Mouse (Mus musculus) adrenal gland (tissue): ENCODE results near the gene Fbxl2.

ENCODE experiments used
- intact Hi-C: fragments of 180-260 bp; cut with DNase I; formaldehyde crosslinking; loops from one replicate; pipeline ENCODE4 v1.15.1; 2025

Fbxl2 gene

DNA sequence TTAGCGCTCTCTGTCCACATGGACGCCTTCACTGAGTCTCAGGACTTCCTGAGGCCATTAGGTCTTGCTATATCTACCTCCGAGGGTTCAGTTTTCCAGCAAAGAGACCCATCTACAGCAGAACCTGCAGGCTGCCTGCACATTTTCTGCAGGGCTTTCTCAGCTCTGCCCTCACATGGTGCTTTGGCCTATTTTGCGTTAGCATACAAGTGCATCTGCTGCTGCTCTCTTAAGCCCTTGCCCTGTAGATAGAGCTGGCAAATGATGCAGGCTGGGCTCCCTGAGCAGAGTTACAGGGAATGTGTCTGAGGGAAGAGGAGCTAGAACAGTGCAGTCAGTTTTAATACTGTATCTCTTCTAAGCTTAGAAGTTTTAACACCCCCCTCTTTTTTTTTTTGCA lies 71.0 kb downstream of the Fbxl2 start:
- intact Hi-C loops = no loop called here

DNA sequence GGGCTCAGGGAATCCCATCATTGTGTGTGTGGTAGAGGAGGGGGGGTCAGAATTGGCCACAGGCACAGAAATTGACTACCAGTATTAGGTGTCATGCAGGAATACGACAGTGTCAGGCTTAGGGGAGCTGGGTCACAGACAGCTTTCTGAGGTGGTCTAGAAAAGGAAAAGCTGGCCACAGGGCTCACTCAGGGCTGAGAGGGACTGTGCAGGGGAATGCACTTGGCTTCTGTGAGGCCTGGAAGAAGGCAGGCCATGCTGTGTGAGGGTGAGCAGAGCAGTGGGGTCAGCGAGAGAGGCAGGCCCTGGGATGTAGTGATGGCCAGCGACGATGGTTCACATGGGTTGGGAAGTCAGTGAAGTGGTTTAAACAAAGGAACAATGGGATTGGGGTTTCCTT lies 72.1 kb downstream of the Fbxl2 start:
- intact Hi-C loops = no loop called here

DNA sequence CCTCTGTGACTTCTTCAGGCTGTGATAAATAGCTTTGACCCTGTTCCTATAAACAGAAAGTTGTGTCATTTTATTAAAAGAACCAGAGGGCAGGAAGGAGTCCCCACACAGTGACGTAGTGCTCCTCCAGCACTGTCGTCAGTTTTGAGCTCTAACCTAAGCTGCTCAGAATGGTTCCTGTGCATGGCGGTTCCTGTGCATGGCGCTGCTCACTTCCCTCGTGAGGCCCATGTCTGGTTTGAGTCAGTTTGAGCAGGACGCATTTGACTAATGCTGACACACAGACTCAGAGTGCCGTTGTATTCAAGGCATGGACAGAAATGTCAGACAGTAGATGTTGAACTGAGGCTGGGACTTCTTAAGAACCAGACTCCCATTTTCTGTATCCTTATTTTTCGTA lies 74.4 kb downstream of the Fbxl2 start:
- intact Hi-C loops = no loop called here

DNA sequence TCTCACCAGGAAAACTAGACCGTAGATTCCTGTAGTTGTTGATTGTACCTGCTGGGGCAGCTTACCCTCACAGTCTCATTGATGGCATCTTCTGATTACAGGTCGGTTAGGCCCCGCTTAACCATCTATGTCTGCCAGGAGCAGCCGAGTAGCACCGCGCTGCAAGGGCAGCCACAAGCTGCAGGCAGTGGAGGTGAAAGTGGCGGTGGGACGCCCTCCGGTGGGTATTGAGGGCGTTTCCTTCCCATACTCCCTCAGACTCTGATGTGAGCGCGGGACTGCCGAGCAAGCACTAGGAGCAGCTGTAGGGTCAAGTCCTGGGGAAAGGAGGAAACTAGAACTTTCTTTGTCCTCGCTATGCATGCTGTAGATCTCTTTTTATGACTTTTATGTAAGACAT lies 76.0 kb downstream of the Fbxl2 start:
- intact Hi-C loops = no loop called here

DNA sequence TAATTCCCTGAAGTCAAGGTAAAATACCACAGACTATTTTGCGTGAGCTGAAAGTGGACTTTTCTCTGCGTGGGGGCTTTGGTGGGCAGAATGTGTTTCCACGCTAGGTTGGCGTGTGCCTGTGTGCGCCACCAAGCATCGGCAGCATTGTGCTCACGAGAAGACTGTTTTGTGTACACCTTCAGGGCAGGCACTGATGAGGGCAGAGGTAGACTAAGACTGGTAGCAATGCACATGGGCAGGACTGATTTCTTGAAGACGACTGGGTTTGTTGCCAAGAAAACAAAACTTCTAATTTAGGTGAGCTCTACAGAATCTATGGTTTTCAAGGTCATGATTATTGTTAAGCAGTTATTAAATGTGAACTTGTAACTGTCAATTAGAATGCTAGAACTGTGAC lies 76.6 kb downstream of the Fbxl2 start:
- intact Hi-C loops = no loop called here

DNA sequence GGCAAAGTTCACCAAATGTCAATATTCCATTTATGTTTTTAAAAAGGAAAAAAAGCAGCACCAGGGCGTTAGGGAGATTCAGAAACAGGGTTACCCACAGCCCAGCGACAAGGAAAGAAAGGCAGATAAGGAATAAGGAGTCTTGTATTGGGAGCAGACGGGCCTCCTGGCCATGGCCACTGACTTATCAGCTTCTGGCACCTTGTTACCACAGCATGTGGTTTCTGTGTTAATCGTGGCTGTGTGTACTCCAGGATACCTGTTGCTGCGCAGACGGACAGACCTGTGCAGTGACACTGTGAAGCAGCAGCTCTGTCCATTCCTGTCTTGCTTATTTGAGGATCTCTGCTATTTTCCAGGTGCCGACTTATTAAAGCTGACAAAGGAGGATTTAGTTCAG lies 77.0 kb downstream of the Fbxl2 start:
- intact Hi-C loops = no loop called here

DNA sequence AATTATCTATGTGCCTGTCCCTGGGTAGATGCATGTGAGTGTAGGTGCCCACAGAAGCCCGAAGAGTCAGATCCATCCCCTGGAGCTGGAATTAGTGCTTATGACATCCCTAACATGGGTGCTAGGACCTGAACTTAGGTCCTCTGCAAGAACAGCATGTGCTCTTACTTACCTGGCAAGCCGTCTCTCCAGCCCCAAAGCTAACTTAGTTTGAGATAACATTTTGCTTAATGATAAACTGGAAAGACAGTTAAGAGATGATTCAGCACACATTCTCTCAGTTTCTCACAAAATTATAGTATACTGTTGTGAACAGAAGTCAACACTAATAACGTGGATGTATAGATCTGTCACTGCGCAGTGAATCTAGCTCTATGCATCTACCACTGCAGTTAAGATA lies 79.2 kb downstream of the Fbxl2 start:
- intact Hi-C loops = no loop called here

DNA sequence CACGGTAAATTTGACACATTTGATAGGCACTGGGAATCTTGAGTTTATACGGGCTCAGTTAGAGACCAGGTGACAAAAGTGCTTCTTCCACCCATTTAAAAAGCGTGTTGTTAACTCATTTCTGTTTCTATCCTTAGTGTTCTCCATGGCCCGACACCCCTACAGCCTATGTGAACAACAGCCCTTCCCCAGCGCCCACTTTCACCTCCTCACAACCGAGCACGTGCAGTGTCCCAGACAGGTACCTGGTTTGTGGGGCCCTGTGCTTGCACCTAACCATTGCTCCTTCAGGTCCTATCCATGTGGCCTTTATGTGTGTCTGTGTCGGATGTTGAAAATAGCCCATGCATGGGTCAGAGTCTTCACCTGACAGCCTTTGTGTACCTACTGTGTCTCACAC lies 81.6 kb downstream of the Fbxl2 start:
- intact Hi-C loops = no loop called here

DNA sequence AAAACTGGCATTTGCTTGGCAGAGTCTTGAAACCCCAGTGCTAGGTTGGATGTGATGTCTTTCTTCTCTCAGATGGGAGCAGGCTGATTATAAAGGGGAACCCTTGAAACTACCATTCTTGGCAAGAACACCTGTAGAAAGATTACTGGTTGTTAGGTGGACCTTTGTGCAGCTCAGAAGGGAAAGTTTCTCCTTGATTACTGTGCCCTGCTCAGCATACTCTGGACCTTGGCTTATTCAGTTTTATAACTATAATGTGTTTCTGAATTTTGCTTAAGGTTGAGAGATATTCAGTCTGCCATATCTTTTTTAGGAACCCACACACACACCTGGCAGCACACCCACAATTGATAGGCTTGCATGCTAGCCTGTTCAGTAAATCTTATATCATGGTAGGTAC lies 82.3 kb downstream of the Fbxl2 start:
- intact Hi-C loops = no loop called here

DNA sequence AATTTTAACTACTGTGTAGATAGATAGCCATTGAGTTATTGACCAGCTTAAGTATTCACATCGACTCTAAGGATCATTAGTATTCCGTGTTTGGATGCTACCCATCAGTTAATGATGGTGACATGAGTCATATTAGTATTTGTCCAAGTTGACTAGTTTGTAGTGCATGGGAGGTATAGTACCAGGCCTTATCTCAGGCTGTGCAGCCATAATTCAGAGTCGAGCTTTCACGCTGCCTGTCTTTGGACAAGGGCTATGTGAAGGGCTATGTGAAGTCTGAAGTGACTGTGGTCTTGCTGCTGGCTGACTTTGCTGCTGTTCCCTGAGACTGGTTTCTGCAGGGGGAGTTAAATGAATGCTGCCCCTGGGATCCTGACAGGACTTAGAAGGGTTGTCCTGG lies 88.2 kb downstream of the Fbxl2 start:
- intact Hi-C loops = no loop called here

DNA sequence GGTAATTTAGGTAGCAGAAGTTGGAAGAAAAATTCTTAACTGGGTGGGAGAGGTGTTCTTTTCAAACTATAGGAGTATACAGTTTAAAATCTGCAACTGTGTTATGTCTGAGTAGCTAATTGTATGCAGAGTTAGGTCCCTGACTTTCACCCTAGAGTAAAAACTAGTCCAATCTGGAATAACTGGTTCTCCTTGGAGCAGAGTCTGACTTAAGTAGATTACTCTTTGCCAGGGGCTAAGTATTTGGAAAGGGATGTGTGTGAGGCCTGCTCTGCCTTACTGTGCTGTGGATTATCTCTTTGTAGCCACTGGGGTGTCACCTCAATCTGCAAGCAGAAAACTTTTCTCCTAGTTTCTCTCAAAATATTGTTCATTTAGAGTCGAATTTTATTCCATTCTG lies 98.8 kb downstream of the Fbxl2 start:
- intact Hi-C loops = no loop called here

DNA sequence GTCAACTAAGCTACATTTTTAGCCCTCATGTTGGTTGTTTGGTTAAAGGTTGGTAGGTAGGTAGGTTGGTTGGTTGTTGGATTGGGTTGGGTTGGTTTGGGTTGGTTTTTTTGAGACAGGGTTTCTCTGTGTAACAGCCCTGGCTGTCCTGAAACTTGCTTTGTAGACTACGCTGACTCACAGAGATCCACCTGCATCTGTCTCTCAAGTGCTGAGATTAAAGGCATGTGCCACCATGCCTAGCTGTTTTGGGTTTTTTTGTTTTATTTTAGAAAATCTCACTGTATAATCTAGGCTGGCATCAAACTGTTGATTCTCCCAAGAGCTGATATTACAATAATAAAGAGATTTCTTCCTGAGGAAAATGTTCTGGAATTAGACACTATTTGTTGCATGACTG lies 102.6 kb downstream of the Fbxl2 start:
- intact Hi-C loops = no loop called here

DNA sequence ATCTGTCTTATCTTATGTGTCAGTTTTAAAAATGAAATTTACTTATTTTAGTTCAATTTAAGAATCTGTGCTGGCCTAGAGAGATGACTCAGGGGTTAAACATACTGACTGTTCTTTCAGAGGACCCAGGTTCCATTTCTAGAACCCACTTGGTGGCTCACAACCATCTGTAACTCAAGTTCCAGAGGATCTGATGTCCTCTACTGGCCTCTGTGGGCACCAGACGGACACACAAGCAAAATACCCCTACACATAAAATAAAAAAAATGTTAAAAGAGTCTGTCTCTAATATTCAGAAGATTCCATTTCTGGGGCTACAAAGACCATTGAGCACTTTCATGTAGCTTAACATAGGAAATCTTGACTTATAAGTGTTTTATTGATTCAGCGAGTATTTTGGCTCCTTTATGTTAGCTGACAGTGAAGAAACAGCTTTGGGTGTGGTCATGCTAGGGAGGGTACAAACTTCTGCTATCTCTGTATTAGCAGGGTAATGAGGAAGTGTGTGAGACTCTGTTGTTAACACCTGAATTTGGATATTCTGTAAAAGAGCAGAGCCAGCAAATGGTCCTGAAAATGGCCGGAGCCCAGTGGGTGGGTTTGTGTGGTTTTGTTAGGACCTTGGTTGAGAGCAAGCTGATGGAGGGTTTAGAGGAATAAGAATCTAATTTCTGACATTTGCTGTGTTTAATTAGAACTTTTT lies 104.7 kb downstream of the Fbxl2 start:
- intact Hi-C loops = no loop called here

DNA sequence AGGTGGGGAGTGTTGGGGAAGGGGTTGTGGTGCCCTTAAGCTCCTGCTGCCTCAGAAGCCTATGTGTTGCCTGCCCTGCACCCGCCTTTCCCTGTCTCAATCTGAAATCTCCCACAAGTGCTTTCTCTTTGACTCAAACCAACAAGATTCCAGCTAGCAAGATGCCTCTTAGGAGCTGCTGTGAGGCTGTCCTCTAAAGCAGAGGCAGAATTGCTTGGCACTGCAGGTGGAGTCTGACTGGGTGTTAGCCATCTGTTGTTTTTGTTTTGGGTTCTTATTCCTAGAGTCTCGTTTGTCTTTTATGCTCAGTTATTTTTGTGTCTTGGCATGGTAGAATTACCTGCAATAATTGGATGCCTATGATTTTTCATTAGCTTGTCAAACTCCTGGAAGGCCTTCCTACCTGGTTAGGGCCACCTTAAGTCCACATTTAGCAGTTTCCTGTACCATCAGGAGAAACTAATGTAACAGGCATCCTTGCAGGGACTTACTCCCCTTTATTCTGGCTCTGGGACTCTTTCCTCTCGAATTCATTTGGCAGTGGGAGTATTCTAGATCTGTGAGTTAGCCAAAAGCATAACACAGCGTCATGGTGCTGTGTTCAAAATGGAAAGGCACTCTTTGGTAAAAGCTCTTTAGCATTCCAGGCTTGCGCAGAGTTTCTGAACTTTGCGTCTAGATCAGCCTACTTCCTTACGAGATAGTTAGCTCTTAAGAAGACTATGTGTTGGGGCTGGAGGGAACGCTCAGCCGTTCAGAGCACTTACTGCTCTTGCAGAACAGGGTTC lies 106.7 kb downstream of the Fbxl2 start:
- intact Hi-C loops = no loop called here

DNA sequence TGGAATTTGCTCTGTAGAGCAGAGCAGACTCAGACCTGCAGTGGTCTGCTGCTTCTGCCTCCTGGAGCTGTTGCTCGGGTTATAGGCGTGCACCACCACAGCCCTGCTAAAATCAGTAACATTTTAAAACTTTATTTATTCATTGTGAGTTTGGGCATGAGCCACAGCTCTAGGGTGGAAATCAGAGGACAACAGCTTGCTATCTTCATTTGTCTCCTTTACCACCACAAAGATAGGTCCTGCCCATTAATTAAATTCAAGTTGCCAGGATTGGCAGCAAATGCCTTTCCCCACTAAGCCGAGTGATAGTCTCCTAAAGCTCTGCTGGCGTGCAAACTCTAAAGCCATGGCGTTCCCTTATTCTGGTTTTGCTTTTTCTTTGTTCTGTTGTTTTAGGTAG lies 110.4 kb downstream of the Fbxl2 start:
- intact Hi-C loops = no loop called here

DNA sequence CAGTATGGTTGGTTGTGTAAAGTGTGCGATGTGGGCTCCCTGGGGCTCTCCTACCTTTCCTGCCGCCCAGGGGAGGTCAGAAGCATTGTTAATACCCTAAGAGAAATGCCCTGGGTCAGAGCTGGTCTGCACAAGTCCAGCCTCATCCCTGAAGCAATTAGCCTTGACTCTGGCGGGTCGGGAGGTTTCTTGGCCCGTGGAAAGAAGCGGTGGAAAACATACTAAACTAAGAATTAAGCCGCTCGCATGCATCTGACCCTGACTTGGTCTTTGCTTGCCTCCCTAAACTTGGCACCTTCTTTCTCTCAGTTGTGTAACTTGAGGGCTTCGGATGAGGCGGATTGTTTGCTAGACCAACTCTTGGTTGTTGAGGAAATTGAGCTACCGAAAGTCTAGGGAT lies 113.5 kb downstream of the Fbxl2 start:
- intact Hi-C loops = no loop called here

DNA sequence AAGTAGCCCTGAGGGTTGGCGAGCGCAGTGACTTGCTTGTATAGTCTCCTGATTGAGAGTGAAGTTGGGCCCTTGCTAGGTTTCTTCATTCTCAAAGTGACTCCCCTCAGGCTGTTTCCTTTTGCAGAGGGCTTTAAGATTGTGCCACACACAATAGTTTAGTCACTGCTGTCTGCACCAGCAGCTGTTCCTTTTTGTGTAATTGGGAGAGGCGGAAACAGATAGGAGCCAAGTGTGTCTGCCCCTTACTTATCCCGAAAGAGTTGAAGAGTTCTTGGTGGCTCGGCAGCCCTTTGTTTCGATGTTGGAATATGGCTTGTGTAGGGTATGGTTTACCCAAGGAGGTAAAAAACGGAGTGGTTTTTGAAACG lies 113.9 kb downstream of the Fbxl2 start:
- intact Hi-C loops = no loop called here

DNA sequence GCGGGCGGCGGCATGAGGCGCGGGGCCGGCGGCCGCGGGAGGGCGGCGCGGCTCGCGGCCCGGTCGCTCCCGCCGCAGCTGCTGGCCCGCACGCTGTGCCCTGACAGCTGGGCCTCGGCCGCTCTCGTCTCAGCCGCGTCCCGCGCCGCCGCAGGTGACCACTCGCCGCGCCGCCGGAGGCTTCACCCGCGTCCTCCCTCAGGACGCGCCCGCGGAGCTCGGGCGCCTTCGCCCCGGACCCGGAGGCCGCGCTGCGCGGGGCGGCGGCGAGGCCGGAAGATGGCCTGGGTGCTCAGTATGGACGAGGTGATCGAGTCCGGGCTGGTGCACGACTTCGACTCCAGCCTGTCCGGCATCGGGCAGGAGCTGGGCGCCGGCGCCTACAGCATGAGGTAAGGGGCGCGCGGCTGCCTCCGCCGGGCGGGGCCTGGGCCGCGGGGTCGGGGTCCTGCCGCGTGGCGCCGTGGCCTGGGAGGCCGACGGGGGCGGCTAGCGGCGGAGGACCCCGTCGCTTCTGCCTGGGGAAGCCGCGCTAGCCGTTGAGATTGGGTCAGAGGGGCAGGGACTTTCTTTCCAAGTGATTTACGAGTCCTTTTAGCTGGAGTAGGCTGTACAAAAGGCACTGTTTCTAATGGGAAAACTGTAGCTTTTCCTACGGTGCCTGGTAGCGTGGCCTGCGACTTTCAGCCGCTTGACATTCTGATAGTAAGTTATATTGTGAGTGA lies 114.5 kb downstream of the Fbxl2 start:
- intact Hi-C loops = no loop called here

DNA sequence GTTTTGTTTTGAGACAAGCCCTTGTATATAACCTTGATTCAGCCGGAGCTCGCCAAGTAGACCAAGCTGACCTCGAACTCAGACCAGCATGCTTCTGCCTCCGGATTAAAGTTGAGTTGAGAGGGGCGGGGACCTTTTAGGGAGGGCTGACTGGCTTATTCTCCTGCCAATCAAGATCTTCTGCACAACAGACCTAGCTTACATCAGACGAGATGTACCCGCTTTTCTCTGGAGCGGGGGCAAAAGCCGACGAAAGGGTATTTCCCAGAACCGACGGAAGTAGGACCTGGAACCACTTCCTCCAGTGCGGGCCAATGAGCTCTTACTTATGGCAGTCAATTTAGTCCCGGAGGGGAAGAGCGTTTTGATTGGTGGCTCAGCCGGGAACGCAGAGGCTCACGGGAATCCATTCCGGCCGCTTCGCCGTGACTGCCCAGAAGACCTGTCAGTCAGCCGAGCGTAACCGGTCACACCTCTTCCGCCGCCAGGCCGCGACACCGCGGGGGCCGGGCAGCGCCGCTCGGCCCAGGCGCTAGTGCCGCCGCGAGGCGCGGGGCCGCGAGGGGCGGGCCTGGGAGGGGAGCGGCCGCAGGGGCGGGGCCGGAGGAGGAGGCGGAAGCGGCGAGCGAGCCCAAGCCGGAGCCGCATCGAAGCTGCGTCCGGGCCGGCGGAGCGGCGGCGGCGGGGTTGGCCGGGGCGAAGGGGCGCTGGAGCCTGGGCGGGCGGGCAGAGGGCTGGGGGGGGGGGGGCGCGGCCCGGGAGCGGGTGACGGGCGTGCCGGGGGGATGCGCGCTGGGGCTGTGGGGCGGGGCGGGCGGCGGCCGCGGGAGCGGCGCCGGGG lies 115.2 kb downstream of the Fbxl2 start, which contains the start of gene Ubp1:
Gene Ubp1, plus strand, starts transcription at position 401 of the 841 bp plus-strand sequence.
- intact Hi-C loops = no loop called here

DNA sequence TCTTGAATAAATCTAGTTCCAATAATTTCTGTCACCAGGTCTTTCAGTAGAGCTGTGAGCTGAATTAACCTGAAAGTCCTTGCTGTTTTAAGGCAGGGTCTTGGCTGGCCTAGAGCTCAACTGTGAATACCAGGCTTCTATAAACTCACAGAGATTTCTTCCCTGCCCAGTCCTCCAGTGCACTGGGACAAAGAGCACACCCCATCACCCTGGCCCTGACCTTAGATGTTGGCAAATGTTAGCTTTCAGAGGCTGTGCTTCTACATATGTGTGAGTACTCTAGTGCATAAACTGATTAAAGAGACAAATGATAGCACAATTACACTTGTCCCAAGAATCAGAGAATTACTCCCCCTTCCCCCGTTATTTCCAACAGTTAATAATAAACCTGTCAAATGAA lies 116.3 kb downstream of the Fbxl2 start:
- intact Hi-C loops = no loop called here

DNA sequence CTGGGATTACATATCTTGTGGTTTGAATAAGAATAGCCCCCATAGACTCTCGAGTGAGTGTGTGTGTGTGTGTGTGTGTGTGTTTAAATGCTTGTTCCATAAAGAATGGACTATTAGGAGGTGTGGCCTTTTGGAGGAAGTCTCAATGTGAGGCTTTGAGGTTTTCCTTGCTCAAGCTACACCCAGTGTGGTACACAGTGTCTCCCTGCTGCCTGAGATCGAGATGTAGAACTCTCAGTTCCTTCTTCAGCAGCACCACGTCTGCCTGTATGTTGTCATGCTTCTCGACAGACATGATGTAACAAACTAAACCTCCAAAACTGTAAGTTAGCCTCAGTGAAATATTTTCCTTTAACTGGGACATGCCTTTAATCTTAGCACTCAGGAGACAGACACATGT lies 117.4 kb downstream of the Fbxl2 start:
- intact Hi-C loops = no loop called here

DNA sequence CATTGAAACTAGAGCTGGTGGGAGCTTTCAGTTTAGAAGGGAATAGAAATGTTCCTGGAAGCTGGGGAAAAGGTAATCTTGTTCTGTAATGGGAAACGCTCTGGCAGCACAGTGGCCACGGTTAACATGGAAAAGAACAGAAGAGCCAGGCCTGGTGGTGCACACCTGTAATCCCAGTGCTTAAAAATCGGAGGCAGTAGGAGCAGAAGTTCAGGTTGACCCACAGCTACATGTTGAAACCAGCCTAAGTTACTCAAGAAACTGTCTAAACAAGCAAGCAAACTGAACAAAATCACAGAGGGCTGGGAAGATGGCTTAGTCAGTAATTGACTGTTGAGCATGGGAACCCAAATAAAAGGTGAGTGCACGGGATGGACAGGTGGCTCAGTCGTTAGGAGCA lies 121.1 kb downstream of the Fbxl2 start:
- intact Hi-C loops = no loop called here
